Mouse (Mus musculus) brain, adult 2 months (tissue): Measurements from ENCODE around the gene Tnfsfm13.
A peak's percentile ranks its signal among the peaks of the same experiment; 100 is the strongest.

ENCODE experiments used
- DNase-seq: peaks from one replicate; pipeline ENCODE4 v3.0.0; 2011; ENCODE audit warnings: low read depth, low spot score

Gene Tnfsfm13

DNA sequence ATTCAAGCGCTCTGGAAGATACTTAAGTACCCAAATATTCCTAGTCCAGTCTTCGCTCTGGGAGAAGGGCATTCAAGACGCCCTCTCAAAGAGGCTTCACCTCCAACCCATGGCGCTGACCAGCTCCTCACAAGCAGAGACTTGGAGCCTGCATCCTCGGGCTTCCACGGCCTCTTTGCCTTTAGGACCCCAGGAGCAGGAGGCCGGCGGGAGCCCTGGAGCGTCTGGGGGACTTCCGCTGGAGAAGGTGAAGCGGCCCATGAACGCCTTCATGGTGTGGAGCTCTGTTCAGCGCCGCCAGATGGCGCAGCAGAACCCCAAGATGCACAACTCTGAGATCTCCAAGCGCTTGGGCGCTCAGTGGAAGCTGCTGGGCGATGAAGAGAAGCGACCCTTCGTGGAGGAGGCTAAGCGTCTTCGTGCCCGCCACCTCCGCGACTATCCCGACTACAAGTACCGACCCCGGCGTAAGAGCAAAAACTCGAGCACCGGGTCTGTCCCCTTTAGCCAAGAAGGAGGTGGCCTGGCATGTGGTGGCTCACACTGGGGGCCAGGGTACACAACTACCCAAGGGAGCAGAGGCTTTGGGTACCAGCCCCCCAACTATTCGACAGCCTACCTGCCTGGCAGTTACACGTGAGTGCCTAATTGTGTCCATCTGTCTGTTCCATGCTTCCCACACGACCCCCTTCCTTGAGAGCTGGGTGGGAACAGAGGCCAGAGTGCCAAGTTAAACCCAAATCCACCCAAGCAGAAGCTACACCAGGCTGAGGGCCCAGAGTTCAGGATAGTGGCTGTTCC lies 40.4 kb downstream of the Tnfsfm13 start, which contains the start of gene Sox15:
Gene Sox15 (plus strand): TSS at position 51 of the 801 bp plus-strand sequence.
- peak; percentile 88 for DNase-seq

DNA sequence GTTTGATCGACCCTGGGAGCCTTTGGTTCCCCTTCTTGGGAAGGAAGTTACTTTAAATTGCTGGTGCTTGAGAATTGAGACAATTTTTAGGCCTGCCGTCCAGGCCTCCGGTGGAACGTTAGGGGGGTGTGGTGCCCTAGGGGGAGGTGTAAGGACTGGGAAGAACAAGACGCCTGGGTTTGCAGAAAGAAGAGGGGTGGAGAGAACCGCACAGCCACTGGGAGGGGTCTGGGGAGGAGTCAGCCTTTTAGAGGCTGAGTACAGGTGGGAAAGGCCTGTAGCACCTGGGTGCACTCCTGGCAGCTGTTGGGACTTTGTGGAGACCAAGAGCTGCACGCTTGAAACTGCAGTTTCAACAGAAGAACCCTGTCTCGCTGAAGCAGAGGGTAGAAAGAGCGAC lies 41.1 kb downstream of the Tnfsfm13 start:
- no peak for DNase-seq

DNA sequence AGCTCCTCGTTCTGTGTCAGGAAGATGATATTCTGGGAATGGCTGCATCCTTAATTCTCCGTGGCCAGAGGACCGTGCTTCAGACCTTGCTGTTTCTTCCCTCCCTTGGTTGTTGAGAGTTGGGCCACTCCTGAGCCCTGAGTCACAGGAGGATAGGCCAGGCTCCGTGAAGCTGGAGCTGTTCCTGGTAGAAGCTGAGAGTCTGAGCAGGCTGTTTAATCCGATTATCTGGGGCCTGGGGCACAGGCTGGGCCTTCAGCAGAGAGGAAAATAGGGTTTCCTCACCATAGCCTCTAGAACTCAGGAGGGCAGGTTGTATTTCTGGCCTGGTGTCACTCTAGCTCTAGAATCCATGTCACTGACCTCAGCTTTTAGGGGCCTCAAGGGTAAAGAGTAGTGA lies 42.5 kb downstream of the Tnfsfm13 start:
- no peak for DNase-seq

DNA sequence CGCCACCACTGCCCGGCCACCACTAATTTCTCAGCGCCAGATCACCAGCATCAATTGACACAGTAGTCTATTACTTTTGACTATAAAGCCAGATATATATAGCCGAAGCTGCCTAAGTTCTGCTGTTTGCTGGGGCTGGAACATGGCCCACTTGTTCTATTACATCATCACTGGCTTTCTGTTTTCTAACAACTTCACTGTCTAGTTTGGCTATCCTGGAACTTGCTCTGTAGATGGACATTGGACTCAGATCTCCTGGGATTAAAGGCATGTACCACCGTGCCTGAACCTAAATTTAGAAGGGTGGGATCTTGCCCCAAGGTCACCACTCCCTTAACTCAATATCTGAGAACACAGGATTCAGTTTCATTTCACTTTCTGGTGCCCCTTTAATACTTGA lies 50.0 kb downstream of the Tnfsfm13 start:
- DNase-seq, result no peak

DNA sequence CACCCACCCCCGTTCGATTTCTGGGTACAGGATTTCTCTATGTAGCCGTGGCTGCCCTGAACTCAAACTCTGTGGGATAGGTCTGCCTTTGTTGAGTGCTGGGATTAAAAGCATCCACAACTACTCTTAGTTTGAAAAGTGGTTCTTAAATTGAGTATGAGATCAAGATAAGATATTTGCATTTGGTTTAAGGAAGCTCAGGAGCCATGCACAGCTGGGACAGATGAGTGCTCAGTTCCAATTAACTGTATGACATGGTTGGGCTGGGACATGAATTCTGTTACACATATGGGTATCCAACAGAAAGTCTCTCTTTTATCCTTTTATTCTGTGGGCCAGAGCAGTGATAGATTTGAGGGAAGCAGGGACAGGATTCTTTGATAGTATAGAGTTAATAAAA lies 60.4 kb downstream of the Tnfsfm13 start:
- no peak for DNase-seq

DNA sequence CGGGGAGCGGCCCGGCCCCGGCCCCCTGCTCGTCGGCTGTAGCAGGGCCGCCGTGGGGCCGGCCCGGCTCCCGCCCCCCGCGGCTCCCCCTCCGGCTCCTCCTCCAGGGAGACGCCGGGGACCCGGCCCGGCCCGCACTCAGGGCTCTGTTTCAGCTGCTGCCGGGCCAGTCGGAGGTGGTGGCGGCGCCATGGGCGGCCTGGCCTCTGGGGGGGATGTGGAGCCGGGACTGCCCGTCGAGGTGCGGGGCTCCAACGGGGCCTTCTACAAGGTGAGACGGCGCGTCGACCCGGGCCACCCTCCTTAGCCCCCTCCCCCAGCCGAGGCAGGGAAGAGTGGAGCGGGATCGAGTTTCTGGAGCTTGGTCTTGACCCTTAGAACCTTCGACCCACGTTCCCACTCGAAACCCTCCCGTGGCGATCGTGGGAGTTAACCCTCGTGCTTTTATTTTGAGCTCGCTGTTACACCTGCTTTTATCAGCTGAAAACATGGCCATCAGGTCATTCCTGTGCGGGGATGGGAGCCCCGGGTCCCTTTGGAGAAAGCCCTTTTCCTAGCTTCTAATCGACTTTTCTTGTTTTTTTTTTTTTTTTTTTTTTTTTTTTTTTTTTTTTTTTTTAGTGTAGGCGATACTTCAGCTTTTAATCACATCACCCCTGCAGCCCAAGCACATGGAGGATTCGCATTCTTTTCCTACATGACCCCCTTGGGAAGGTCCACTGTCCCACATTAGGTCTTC lies 62.6 kb downstream of the Tnfsfm13 start:
- no peak for DNase-seq
